Mouse (Mus musculus) intestine, postnatal 0 days (tissue): ENCODE data around the gene Tecpr2. TPM values are rescaled to one million over a fixed set of nuclear protein-coding genes. Genes with fewer than 3 reads are reported as not detected.
A peak's percentile ranks its signal among the peaks of the same experiment; 100 is the strongest.

Source experiments
- ATAC-seq: fragments of 200-750 bp; cut with Nextera tagmentation; 2 replicates; pipeline ENCODE4 v1.8.0; 2017; ENCODE audit warnings: mild to moderate bottlenecking, moderate TSS enrichment, moderate library complexity
- H3K27ac ChIP-seq: fragments of 300-500 bp; sonication (generic); 2 replicates; pipeline ENCODE4 v1.5.1; 2014; ENCODE audit warnings: mild to moderate bottlenecking, low read depth, low read length, moderate library complexity
- H3K27me3 ChIP-seq: fragments of 300-500 bp; sonication (generic); replicated peaks from 2 replicates; pipeline ENCODE4 v1.6.1; 2014; ENCODE audit warnings: low read length, mixed read lengths; ENCODE audit not compliant: control insufficient read depth, insufficient read depth
- H3K36me3 ChIP-seq: fragments of 300-500 bp; sonication (generic); 2 replicates; pipeline ENCODE4 v1.6.1; 2014; ENCODE audit warnings: mild to moderate bottlenecking, moderate library complexity; ENCODE audit not compliant: control insufficient read depth, insufficient read depth
- H3K4me1 ChIP-seq: fragments of 300-500 bp; sonication (generic); replicated peaks from 2 replicates; pipeline ENCODE4 v1.6.1; 2014; ENCODE audit warnings: antibody characterized with exemption, low read length, mixed read lengths; ENCODE audit not compliant: control insufficient read depth, insufficient read depth
- H3K4me2 ChIP-seq: fragments of 300-500 bp; sonication (generic); replicated peaks from 2 replicates; pipeline ENCODE4 v1.6.1; 2014; ENCODE audit warnings: low read depth, mild to moderate bottlenecking, moderate library complexity
- H3K4me3 ChIP-seq: fragments of 300-500 bp; sonication (generic); 2 replicates; pipeline ENCODE4 v1.5.1; 2014; ENCODE audit warnings: low read depth, low read length
- H3K9ac ChIP-seq: fragments of 300-500 bp; sonication (generic); 2 replicates; pipeline ENCODE4 v1.6.1; 2014; ENCODE audit warnings: mild to moderate bottlenecking, low read depth, low read length
- H3K9me3 ChIP-seq: fragments of 300-500 bp; sonication (generic); 2 replicates; pipeline ENCODE4 v1.6.1; 2016; ENCODE audit warnings: mixed run types; ENCODE audit not compliant: control insufficient read depth
- CTCF ChIP-seq: sonication (generic); IDR thresholded peaks from 2 replicates; pipeline ENCODE4 v1.5.1; 2016; ENCODE audit warnings: low read depth, mild to moderate bottlenecking, control low read depth, antibody characterized with exemption, moderate library complexity
- WGBS: fragments of 180-500 bp; shearing (Covaris S2); extraction: QIAGEN DNeasy Blood & Tissue Kit; methylation state at CpG from one replicate; pipeline ENCODE4 v1.1.7; 2014; 5-methylcytosine and 5-hydroxymethylcytosine counted together
- polyA plus RNA-seq: library from polyadenylated mRNA; unstranded; fragments of >200 nt; fragmentation: Nextera tagmentation; extraction: Ambion mirVana; gene quantifications from 2 replicates; pipeline ENCODE4 v1.2.1, GENCODE M21; 2015

Gene Tecpr2
- polyA plus RNA-seq, 1 experiment from 2014 or later, result 1.3 TPM

DNA sequence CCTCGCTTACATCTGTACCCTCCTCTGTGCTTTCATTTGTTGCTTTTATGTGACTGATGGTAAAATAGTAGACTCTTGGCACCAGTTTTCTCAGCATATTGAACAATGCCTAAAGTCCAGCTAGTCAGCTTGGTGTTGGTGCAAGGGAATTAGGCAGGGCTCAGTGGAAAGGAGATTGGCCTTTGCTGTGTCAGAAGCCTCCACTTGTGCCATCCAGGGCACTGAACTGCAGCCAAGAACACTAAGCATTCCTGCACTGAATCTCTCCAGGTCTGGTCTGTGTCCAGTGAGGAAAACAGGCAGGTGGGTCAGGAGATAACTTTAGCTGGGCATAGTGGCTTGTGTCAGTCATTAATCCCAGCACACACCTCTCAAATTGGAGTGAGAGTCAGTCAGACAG lies 60.3 kb downstream of the Tecpr2 start:
- no peaks in the 10 kb centered on the region for H3K4me1 ChIP-seq
- H3K36me3 ChIP-seq, result peaks cover 35% of the 10 kb centered on the region
- no peak for ATAC-seq
- H3K9me3 ChIP-seq, result no peaks in the 10 kb centered on the region
- no peak overlapping the region for H3K27ac ChIP-seq
- 95% methylated on average over 1 of the region's 1 CpGs for WGBS
- no peak overlapping the region for H3K4me2 ChIP-seq
- TF ChIP-seq CTCF, result no peak
- H3K27me3 ChIP-seq, result no peaks in the 10 kb centered on the region
- H3K4me3 ChIP-seq, result no peak overlapping the region
- H3K9ac ChIP-seq, result no peak overlapping the region

DNA sequence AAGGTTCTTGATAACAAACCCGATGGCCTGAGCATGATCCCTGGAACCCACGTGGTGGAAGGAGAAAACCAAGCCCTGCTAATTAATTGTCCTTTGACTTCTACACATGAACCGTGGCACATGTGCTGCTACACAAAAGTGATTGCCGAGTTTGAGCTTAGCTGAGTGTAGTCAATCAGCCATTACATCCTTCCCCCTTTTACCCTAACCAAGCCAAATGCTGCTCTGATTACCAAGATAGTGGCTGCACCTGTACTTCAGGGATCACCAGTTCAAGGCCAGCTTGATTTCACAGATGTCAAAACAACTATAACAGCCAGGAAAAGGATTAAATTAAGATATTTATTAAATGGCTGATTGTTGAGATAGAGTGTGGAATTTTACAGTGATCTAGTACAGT lies 61.1 kb downstream of the Tecpr2 start:
- Histone ChIP-seq H3K9me3 (no peaks in the 10 kb centered on the region), H3K4me2 (no peak overlapping the region), H3K27ac (no peak overlapping the region), H3K4me3 (no peak overlapping the region), H3K27me3 (no peaks in the 10 kb centered on the region), H3K9ac (no peak overlapping the region), H3K4me1 (no peaks in the 10 kb centered on the region), H3K36me3 (peaks cover 32% of the 10 kb centered on the region)
- WGBS, result 82% methylated on average over 4 of the region's 4 CpGs
- ATAC-seq, result no peak
- TF ChIP-seq CTCF, result no peak

DNA sequence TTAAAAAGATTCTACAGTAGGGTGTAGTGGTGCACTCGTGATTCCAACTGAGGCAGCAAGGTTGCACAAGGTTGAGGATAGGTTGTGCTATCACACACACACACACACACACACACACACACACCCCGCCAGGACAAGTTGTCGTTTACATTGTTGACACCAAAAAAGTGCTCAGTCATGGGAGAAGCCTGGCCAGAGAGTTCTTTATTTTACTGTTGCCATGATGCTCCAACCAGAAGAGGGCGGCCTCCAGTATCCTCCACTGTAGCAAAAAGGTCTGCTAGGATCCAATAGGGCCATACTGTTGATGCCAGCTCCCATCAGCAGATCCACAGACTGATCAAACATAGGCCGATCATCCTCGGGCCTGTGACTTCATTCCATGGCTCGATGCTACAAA lies 62.2 kb downstream of the Tecpr2 start:
- Histone ChIP-seq H3K9ac (no peak overlapping the region), H3K27me3 (no peaks in the 10 kb centered on the region), H3K4me1 (no peaks in the 10 kb centered on the region), H3K9me3 (no peaks in the 10 kb centered on the region), H3K36me3 (peaks cover 23% of the 10 kb centered on the region), H3K4me2 (no peak overlapping the region), H3K4me3 (no peak overlapping the region), H3K27ac (no peak overlapping the region)
- TF ChIP-seq CTCF, result peak; percentile 52
- 76% methylated on average over 7 of the region's 7 CpGs for WGBS
- no peak for ATAC-seq

DNA sequence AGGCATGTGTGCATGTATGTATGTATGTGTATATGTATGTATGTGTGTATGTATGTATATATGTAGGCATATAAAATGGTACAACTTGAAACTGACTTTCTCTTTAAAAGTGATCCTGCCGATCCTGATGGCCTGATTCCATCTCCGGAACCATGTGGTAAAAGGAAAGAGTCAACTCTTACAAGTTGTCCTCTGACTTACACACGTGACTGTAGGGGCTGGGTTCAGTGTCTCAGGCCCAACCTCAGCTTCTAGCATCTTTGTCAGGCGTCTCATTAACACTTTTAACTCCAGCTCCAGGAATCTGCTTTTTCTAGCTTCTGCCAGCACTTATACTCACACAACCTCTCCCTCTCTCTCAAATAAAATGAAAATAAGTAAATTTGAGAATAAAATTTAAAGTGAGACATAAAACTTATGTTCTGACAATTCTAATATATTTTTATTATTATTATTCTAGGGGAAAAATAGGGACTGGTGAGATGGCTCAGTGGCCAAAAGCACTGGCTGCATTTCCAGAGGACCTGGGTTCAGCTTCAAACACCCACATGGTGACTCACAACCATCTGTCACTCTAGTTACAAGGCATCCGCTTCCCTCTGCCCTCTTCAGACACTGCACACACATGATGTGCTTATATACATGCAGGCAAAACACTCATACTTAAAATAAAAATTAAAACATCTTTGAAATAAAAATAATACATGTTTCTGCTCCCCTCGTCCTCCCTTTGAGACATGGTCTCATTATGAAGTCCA lies 63.7 kb downstream of the Tecpr2 start:
- peaks cover 18% of the 10 kb centered on the region for H3K36me3 ChIP-seq
- H3K9me3 ChIP-seq, result no peaks in the 10 kb centered on the region
- H3K4me1 ChIP-seq, result no peaks in the 10 kb centered on the region
- no peak for ATAC-seq
- 86% methylated on average over 6 of the region's 6 CpGs for WGBS
- no peak overlapping the region for H3K4me3 ChIP-seq
- H3K9ac ChIP-seq, result no peak overlapping the region
- H3K27me3 ChIP-seq, result no peaks in the 10 kb centered on the region
- no peak for TF ChIP-seq CTCF
- H3K4me2 ChIP-seq, result no peak overlapping the region
- H3K27ac ChIP-seq, result no peak overlapping the region

DNA sequence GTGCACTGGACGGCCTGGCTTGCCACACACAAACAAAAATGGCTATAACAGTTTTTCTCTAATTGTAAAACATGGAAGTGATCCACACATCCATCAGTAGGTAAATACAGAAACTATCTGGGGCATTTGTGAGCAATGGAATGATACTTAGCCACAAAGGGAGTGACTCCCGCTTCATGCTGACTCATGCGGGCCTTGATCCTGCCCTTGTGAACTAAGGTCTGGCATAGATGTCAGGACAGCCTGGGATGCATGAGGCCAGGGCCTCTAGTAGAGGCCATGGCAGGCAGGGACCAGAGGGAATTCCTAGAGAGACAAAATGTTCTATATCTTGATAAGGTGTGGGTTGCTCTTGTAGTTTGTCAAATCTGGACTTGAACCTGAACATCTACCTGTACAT lies 64.4 kb downstream of the Tecpr2 start:
- no peaks in the 10 kb centered on the region for H3K27me3 ChIP-seq
- no peak overlapping the region for H3K27ac ChIP-seq
- no peak overlapping the region for H3K4me2 ChIP-seq
- no peak for ATAC-seq
- H3K9me3 ChIP-seq, result no peaks in the 10 kb centered on the region
- no peak overlapping the region for H3K4me3 ChIP-seq
- no peak for TF ChIP-seq CTCF
- peaks cover 12% of the 10 kb centered on the region for H3K36me3 ChIP-seq
- H3K4me1 ChIP-seq, result no peaks in the 10 kb centered on the region
- 82% methylated on average over 3 of the region's 3 CpGs for WGBS
- H3K9ac ChIP-seq, result no peak overlapping the region

DNA sequence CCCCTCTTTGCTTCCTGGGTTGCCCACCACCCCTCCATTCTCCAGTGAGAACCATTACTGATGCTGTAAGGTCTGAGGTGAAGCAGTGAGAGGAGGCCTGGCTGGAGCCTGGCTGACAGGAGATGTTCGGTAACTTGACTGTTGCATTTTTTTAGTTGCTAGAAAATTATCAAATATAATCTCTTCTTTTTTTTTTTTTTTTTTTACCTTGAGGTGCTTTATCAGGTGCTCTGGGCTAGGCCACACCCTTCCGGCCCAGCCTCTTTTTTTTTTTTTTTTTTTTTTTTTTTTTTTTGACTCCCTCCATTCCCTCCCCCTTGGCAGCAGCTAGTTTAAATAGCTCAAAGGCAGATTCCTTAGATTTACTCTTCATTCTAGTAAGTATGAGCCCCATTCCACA lies 64.8 kb downstream of the Tecpr2 start:
- H3K4me1 ChIP-seq, result no peaks in the 10 kb centered on the region
- H3K9me3 ChIP-seq, result no peaks in the 10 kb centered on the region
- no peak overlapping the region for H3K27ac ChIP-seq
- no peaks in the 10 kb centered on the region for H3K27me3 ChIP-seq
- WGBS, result 63% methylated on average over 2 of the region's 2 CpGs
- no peak overlapping the region for H3K9ac ChIP-seq
- ATAC-seq, result no peak
- H3K4me2 ChIP-seq, result no peak overlapping the region
- peaks cover 7% of the 10 kb centered on the region for H3K36me3 ChIP-seq
- no peak for TF ChIP-seq CTCF
- no peak overlapping the region for H3K4me3 ChIP-seq
